Mouse (Mus musculus) left cerebral cortex, postnatal 10 days (tissue): ENCODE measurements around the gene Becn1. TPM values are rescaled to one million over a fixed set of nuclear protein-coding genes. Genes with fewer than 3 reads are reported as not detected.
"Not testable (repeated sequence)": the region's sequence is repeated elsewhere in the genome, so short reads cannot be mapped to it uniquely, and the experiment has no call there.

Experiments
- DNase-seq, 2 experiments: peaks; one replicate each; pipeline ENCODE4 v3.0.0; 2021 to 2022; ENCODE audit warnings: low spot score in 2 of 2, mixed read lengths in 1 of 2; ENCODE audit errors: extremely low spot score in 1 of 2
- intact Hi-C: fragments of 180-260 bp; cut with DNase I; formaldehyde crosslinking; loops from one replicate; pipeline ENCODE4 v1.15.1; 2025
- total RNA-seq, 2 experiments: library from RNA; stranded (reverse); gene quantifications; 2 replicates each; pipeline ENCODE4 v1.2.3; 2021

Gene Becn1
- 100 to 1,000 TPM; 174 to 188 TPM for total RNA-seq

GRCm38 (mm10) chr11:101302004-101302798, at the start of gene Becn1:
Gene Becn1, minus strand, starts transcription at chr11:101302286.
- peak; percentile 93 to 98 for DNase-seq
- intact Hi-C loops = loop anchor here (5.0 kb wide), 1 partner anchor 90 kb away; no protein-coding TSS in a partner anchor

GRCm38 (mm10) chr11:101351721-101352111, 49.6 kb upstream of the Becn1 start:
- intact Hi-C loops = loop anchor here (1.0 kb wide), 1 partner anchor 10 kb away; no protein-coding TSS in a partner anchor
- no peak for DNase-seq

- DNase-seq = no peak
- intact Hi-C loops = no loop called here
Measured at GRCm38 (mm10) chr11:101351100-101351720, 49.1 kb upstream of the Becn1 start.

GRCm38 (mm10) chr11:101349216-101349615, 47.1 kb upstream of the Becn1 start:
- no peak for DNase-seq
- intact Hi-C loops = no loop called here

- intact Hi-C loops = no loop called here
- DNase-seq = no peak
Measured at GRCm38 (mm10) chr11:101348774-101349173, 46.7 kb upstream of the Becn1 start.

- intact Hi-C loops = no loop called here
- no peak for DNase-seq
Measured at GRCm38 (mm10) chr11:101347083-101347775, 45.1 kb upstream of the Becn1 start.

GRCm38 (mm10) chr11:101338123-101338760, 36.2 kb upstream of the Becn1 start:
- no peak for DNase-seq
- intact Hi-C loops = no loop called here

- DNase-seq = no peak
- intact Hi-C loops = no loop called here
Measured at GRCm38 (mm10) chr11:101335685-101336084, 33.6 kb upstream of the Becn1 start.

- intact Hi-C loops = no loop called here
- no peak for DNase-seq
Measured at GRCm38 (mm10) chr11:101334516-101334915, 32.4 kb upstream of the Becn1 start.

- no peak for DNase-seq
- intact Hi-C loops = no loop called here
Measured at GRCm38 (mm10) chr11:101334023-101334422, 31.9 kb upstream of the Becn1 start.

GRCm38 (mm10) chr11:101332537-101332936, 30.5 kb upstream of the Becn1 start:
- no peak for DNase-seq
- intact Hi-C loops = no loop called here

- intact Hi-C loops, DNase-seq: not testable (repeated sequence)
Measured at GRCm38 (mm10) chr11:101330961-101331360, 28.9 kb upstream of the Becn1 start.

GRCm38 (mm10) chr11:101330371-101330924, 28.4 kb upstream of the Becn1 start, which contains the start of gene Aoc3:
Gene Aoc3, plus strand, starts transcription at chr11:101330605.
- intact Hi-C loops = no loop called here
- no peak for DNase-seq

- intact Hi-C loops = no loop called here
- DNase-seq = peak in 1 of 2 experiments; percentile 51
Measured at GRCm38 (mm10) chr11:101328941-101329635, 27.0 kb upstream of the Becn1 start.

- no peak for DNase-seq
- intact Hi-C loops = no loop called here
Measured at GRCm38 (mm10) chr11:101327311-101327710, 25.2 kb upstream of the Becn1 start.

GRCm38 (mm10) chr11:101326147-101326546, 24.1 kb upstream of the Becn1 start:
- DNase-seq = no peak
- intact Hi-C loops = no loop called here

GRCm38 (mm10) chr11:101325201-101325600, 23.1 kb upstream of the Becn1 start:
- intact Hi-C loops, DNase-seq: not testable (repeated sequence)

GRCm38 (mm10) chr11:101324763-101325162, 22.7 kb upstream of the Becn1 start, which contains the start of gene Aoc2:
Gene Aoc2, plus strand, starts transcription at chr11:101325063.
- intact Hi-C loops = no loop called here

More at GRCm38 (mm10) chr11:101324763-101325162, 22.7 kb upstream of the Becn1 start, which contains the start of gene Aoc2:
- no peak for DNase-seq
